Mouse (Mus musculus) liver, embryonic 11.5 days (tissue): Measurements from ENCODE around the gene Cdk11b. TPM values are rescaled to one million over a fixed set of nuclear protein-coding genes. Genes with fewer than 3 reads are reported as not detected.

Source experiments
- ATAC-seq: fragments of 200-750 bp; cut with Nextera tagmentation; replicated peaks from 2 replicates; pipeline ENCODE4 v1.8.0; 2017; ENCODE audit warnings: moderate number of reproducible peaks, mild to moderate bottlenecking, moderate TSS enrichment, moderate library complexity; ENCODE audit not compliant: low FRiP score
- DNase-seq: peaks from one replicate; pipeline ENCODE4 v3.0.0-alpha.2; 2017; ENCODE audit warnings: low spot score
- H3K27ac ChIP-seq: fragments of 300-500 bp; sonication (generic); 2 replicates; pipeline ENCODE4 v1.5.1; 2014; ENCODE audit warnings: mild to moderate bottlenecking, low read depth, low read length, control low read depth
- H3K27me3 ChIP-seq: fragments of 300-500 bp; sonication (generic); replicated peaks from 2 replicates; pipeline ENCODE4 v1.6.1; 2014; ENCODE audit warnings: low read length, mixed read lengths; ENCODE audit not compliant: control insufficient read depth, insufficient read depth
- H3K36me3 ChIP-seq: fragments of 300-500 bp; sonication (generic); 2 replicates; pipeline ENCODE4 v1.6.1; 2014; ENCODE audit warnings: mild to moderate bottlenecking, low read length, moderate library complexity, mixed read lengths; ENCODE audit not compliant: control insufficient read depth, insufficient read depth
- H3K4me1 ChIP-seq: fragments of 300-500 bp; sonication (generic); replicated peaks from 2 replicates; pipeline ENCODE4 v1.6.1; 2014; ENCODE audit warnings: low read length, mixed read lengths; ENCODE audit not compliant: control insufficient read depth, insufficient read depth
- H3K4me2 ChIP-seq: fragments of 300-500 bp; sonication (generic); 2 replicates; pipeline ENCODE4 v1.6.1; 2014; ENCODE audit warnings: mild to moderate bottlenecking, control low read depth, moderate library complexity
- H3K4me3 ChIP-seq: fragments of 300-500 bp; sonication (generic); 2 replicates; pipeline ENCODE4 v1.5.1; 2014; ENCODE audit warnings: low read depth, low read length, control low read depth
- H3K9ac ChIP-seq: fragments of 300-500 bp; sonication (generic); 2 replicates; pipeline ENCODE4 v1.6.1; 2014; ENCODE audit warnings: low read depth, low read length, control low read depth
- H3K9me3 ChIP-seq: fragments of 300-500 bp; sonication (generic); 2 replicates; pipeline ENCODE4 v1.6.1; 2016; ENCODE audit warnings: low read length, inconsistent platforms, mixed read lengths; ENCODE audit not compliant: control insufficient read depth
- WGBS: fragments of 180-500 bp; shearing (Covaris S2); extraction: QIAGEN DNeasy Blood & Tissue Kit; methylation state at CpG from one replicate; pipeline ENCODE4 v1.1.7; 2014; 5-methylcytosine and 5-hydroxymethylcytosine counted together
- polyA plus RNA-seq: library from polyadenylated mRNA; unstranded; fragments of >200 nt; fragmentation: Nextera tagmentation; extraction: Ambion mirVana; gene quantifications from 2 replicates; pipeline ENCODE4 v1.2.1, GENCODE M21; 2014

Gene Cdk11b
- polyA plus RNA-seq, 1 experiment from 2014 or later: 64.9 TPM

DNA sequence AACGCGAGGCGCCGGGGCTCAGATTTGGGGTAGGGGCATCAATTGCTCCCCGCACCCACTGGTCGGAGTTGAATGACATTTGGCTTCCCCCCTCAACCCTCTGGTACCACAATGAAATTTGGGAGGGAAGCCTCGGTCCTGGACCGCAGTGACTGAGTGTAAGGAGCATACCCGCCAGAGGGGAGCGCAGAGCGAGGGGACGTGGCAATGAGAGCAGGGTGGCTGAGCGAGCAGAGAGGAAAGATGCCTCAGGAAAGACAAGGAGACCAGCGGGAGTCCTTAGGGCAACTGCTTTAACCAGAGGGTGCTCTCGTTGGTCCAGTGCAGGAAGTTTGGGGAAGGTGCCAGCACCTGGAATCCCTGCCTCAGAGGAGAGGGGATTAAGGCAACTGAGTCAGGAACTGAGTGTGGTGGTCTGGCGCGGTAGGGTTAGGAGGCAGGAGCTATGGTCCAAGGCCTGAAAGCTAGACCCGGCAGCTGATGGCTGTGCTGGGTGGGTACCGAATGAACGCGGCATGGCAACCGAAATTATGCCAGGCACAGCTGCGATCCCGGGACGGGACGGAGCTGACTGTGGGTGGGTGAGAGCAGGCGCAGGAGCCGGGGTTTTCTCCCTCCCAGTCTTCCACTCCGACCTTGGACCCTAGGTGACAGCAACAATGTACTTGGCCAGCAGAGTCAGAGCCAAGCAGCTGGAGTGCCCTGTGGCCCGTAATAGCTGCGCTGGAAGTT lies 29.0 kb downstream of the Cdk11b start:
- 4% methylated on average over 31 of the region's 31 CpGs for WGBS
- H3K27me3 ChIP-seq: peaks cover 47% of the 10 kb centered on the region
- H3K36me3 ChIP-seq: peaks cover 22% of the 10 kb centered on the region
- H3K9me3 ChIP-seq: no peaks in the 10 kb centered on the region
- no peak overlapping the region; the same call in 1 of the 2 replicates for H3K9ac ChIP-seq
- DNase-seq (peak; percentile 63), ATAC-seq (no peak)
- H3K4me1 ChIP-seq: peaks cover 29% of the 10 kb centered on the region
- H3K27ac ChIP-seq: no peak overlapping the region
- peak overlapping the region; percentile 48 for H3K4me3 ChIP-seq
- H3K4me2 ChIP-seq: peak overlapping the region; percentile 80

DNA sequence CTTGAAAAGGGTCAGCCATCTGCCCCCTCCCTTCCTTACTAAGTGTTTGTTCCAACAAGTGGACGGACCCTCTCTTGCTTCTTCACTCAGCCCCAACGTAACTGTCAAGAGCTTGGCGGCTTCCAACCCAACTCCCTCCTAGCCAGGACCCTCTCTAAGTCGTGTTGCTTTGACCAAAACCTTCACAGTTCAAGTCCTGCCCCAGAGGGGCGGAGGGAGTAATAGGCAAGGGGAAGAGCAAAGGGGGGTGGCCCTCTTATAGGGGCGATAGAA lies 29.5 kb downstream of the Cdk11b start:
- 6% methylated on average over 6 of the region's 6 CpGs for WGBS
- H3K9me3 ChIP-seq: no peaks in the 10 kb centered on the region
- peak overlapping the region; percentile 48 for H3K4me3 ChIP-seq
- H3K9ac ChIP-seq: no peak overlapping the region; the same call in 1 of the 2 replicates
- H3K27me3 ChIP-seq: peaks cover 47% of the 10 kb centered on the region
- peaks cover 29% of the 10 kb centered on the region for H3K4me1 ChIP-seq
- H3K4me2 ChIP-seq: peak overlapping the region; percentile 80
- no peak overlapping the region for H3K27ac ChIP-seq
- ATAC-seq: no peak
- peaks cover 17% of the 10 kb centered on the region for H3K36me3 ChIP-seq
- DNase-seq: no peak

- peak overlapping the region; percentile 28; the same call in 1 of the 2 replicates for H3K9ac ChIP-seq
Measured at GRCm38 (mm10) chr4:155654456-155655298, 30.0 kb downstream of the Cdk11b start.

DNA sequence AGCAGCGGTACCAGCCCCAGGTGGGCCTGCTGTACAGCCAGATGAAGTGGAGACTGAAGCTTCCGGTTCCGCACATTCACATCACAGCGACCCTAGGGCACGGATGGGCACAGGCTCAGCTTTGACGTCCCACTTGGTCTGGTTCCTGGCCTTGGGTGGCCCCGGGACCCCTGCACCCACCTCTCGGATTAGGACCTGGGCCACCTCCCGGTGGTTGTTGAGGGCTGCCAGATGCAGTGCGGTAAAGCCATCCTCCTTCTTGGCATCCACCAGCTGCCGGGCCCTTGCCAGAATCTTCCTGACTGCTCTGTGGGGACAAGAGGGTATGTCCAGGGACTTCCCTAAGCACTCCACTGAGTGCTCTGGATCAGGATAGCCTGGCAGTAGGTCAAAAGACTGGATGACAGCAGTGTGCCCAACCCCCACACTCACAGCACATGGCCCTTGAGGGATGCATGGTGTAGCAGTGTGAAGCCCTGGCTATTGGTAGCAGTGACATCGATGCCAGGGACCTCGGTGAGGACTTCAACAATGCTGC lies 31.6 kb downstream of the Cdk11b start:
- no peak for DNase-seq
- Histone ChIP-seq H3K4me2 (no peak overlapping the region), H3K4me1 (peaks cover 28% of the 10 kb centered on the region), H3K27me3 (peaks cover 46% of the 10 kb centered on the region), H3K36me3 (no peaks in the 10 kb centered on the region; the same call in 1 of the 2 replicates), H3K4me3 (no peak overlapping the region), H3K9ac (no peak overlapping the region), H3K27ac (no peak overlapping the region), H3K9me3 (no peaks in the 10 kb centered on the region)
- WGBS: 89% methylated on average over 13 of the region's 13 CpGs
- ATAC-seq: no peak

More at GRCm38 (mm10) chr4:155654456-155655298, 30.0 kb downstream of the Cdk11b start:
- Histone ChIP-seq H3K27me3 (peaks cover 47% of the 10 kb centered on the region), H3K4me1 (peaks cover 29% of the 10 kb centered on the region), H3K4me3 (peak overlapping the region; percentile 48), H3K27ac (no peak overlapping the region), H3K4me2 (peak overlapping the region; percentile 80), H3K9me3 (no peaks in the 10 kb centered on the region), H3K36me3 (peaks cover 12% of the 10 kb centered on the region)
- WGBS: 3% methylated on average over 52 of the region's 52 CpGs
- peak; percentile 79 for DNase-seq
- ATAC-seq: peak; percentile 44; the same call in 1 of the 2 replicates

DNA sequence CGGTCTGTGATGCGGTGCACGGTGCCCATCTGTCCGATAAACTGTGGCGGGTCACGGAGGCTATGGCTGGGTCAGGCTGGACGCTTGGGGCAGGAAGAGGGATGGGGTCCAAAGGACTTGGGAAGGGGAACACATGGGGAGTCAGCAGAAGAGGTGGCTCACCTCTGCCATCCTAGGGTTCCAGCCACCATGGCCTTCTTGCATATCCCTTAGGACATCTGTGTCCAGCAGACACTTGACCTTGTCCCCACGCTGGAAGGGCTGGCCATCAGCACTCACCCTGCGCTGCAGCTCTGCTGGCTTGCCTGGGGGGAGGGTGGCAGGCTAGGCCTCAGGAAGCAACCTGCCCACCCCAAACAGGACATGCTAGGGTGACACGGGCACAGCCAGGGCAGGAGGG lies 34.3 kb downstream of the Cdk11b start:
- Histone ChIP-seq H3K27me3 (peaks cover 19% of the 10 kb centered on the region), H3K27ac (no peak overlapping the region), H3K36me3 (no peaks in the 10 kb centered on the region; the same call in 1 of the 2 replicates), H3K4me2 (no peak overlapping the region), H3K4me3 (no peak overlapping the region), H3K9ac (no peak overlapping the region), H3K9me3 (no peaks in the 10 kb centered on the region), H3K4me1 (peaks cover 10% of the 10 kb centered on the region)
- 84% methylated on average over 10 of the region's 10 CpGs for WGBS
- ATAC-seq (no peak), DNase-seq (no peak)

DNA sequence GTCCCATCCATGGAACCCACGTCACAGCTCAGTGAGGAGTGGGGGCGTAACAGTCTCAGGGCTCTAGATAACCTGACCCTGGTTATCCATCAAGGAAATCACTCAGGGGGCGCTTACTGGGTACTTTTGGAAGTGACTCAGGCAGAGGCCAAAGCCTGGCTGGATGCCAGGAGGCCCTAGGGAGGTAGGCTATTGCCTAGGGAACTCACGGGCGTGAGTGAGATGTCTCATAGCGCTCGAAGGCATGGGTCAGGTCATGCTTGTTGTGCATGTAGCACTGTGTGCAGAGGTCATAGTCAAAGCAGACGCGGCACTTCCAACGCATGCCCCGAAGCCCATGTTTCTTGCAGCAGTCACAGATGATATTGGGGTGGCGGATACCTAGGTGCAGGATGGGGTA lies 36.0 kb downstream of the Cdk11b start:
- no peak for DNase-seq
- Histone ChIP-seq H3K4me3 (no peak overlapping the region), H3K9ac (no peak overlapping the region)

DNA sequence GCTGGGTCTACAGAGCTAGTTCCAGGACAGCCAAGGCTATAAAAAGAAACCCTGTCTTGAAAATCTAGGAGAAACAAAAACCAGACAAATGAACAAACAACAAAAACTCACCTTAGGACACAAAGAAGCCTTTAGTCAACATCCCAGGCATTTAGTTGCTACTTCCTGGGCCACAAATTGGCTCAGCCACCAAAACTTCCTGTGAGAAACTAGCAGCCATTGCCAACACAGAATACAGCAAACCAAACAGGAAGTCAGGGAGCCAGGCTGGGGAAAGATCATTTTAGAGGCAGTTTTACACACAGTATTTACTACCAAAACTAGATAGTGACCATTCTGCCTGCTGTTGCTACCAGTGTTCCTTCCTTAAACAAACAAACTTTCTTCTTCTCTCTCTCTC lies 42.2 kb downstream of the Cdk11b start:
- H3K4me2 ChIP-seq: no peak overlapping the region
- ATAC-seq: no peak
- H3K27me3 ChIP-seq: no peaks in the 10 kb centered on the region
- no peak overlapping the region for H3K27ac ChIP-seq
- H3K4me3 ChIP-seq: no peak overlapping the region
- DNase-seq: no peak
- no peaks in the 10 kb centered on the region for H3K9me3 ChIP-seq
- H3K4me1 ChIP-seq: peaks cover 6% of the 10 kb centered on the region
- H3K36me3 ChIP-seq: no peaks in the 10 kb centered on the region
- no peak overlapping the region for H3K9ac ChIP-seq

More for the DNA sequence above, 36.0 kb downstream of the Cdk11b start:
- Histone ChIP-seq H3K4me1 (no peaks in the 10 kb centered on the region), H3K9me3 (no peaks in the 10 kb centered on the region), H3K27me3 (peaks cover 5% of the 10 kb centered on the region; the same call in 1 of the 2 replicates), H3K36me3 (no peaks in the 10 kb centered on the region; the same call in 1 of the 2 replicates), H3K27ac (no peak overlapping the region), H3K4me2 (no peak overlapping the region)
- WGBS: 82% methylated on average over 12 of the region's 12 CpGs
- no peak for ATAC-seq

DNA sequence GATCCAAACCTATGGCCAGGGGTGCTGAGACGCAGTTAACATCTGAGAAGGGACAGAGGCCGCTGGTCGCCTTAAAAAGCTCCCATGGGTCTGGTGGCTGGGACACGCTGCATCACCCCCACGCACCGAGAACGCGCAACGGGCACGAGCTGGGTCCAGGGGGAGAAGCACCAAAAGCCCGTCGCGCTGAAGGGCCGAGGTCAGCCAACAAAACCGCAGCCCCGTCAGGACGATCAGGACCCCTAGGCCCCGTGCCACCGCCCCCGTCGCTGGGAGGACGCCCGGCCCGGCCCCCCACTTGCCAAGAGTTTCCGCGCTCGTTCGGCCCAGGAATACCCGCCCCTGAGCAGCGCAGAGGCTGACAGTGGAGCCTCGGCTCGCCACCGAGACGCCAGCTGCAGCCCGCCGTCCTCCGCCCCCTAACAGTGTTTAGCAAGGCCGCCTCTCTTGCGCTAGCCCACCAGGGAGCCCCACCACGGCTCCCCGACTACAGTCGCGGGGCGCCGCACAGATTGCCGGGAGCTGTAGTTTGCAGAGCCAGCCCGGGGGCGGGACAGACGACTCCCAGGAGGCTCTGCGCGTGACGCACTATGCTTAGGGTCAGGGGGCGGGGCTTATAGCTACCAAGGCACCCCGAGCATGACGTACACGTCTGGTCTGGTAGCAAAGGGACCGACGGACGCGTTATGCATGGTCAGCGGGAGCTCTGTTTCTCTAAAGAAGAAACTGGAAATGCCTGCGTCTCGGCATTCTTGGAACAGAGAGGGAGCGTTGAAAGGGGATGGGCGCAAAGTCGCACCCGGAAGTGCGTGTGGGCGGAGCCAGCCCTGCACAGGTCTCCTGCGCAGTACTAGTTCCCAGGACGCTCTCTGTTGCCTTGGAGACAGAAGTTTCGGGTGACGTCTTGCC lies 44.3 kb downstream of the Cdk11b start, which contains the start of gene Mib2:
Gene Mib2, minus strand, starts transcription at position 510 of the 909 bp plus-strand sequence.
- ATAC-seq: peak; percentile 99
- WGBS: under 1% methylated on average over 73 of the region's 73 CpGs
- peak within 1 kb of the TSS; percentile 52 for H3K27ac ChIP-seq

More for the DNA sequence above, 44.3 kb downstream of the Cdk11b start, which contains the start of gene Mib2:
- DNase-seq: peak; percentile 97
- H3K9ac ChIP-seq: peak within 1 kb of the TSS; percentile 76
- H3K36me3 ChIP-seq: no peaks in the 10 kb centered on the region
- no peaks in the 10 kb centered on the region for H3K9me3 ChIP-seq
- peak within 1 kb of the TSS; percentile 72 for H3K4me2 ChIP-seq
- H3K4me3 ChIP-seq: peak within 1 kb of the TSS; percentile 89
- H3K27me3 ChIP-seq: no peaks in the 10 kb centered on the region
- peaks cover 6% of the 10 kb centered on the region for H3K4me1 ChIP-seq
